In the genomic region with DNA sequence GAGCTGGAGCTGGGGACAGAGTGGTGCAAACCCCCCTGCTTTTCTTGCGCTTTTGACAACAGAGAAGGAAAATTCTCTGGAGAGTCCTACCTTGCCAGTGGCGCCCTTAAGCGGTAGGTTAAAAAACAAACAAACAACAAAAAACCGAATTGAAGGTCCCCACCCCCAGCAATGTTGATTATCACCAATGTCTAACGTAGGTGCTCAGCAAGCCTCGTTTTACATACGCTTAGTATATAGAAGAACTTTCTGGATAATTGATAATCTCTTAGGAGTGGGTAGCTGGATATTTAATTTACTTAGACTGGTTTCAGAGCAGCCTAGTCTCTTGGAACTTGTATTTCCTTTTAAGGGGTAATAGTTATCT, we compare ENCODE assay signal across 8 mouse cellular contexts. TPM values are rescaled to one million over a fixed set of nuclear protein-coding genes. Genes with fewer than 3 reads are reported as not detected.
DNase-seq lines count a peak whose midpoint lies in the region; ATAC-seq and TF ChIP-seq lines count a peak whose summit lies in the region.

No protein-coding gene starts in this region.

- H3K4me2 ChIP-seq in kidney, postnatal 0 days (ENCODE audit: low read length) = peak overlapping the region; percentile 78
- H3K4me2 ChIP-seq in intestine, embryonic 14.5 days (ENCODE audit: low read length) = peak overlapping the region; percentile 76
- H3K4me2 ChIP-seq in myocyte (ENCODE audit: low read depth) = peak overlapping the region; percentile 82

- TF ChIP-seq POLR2A in cortical plate, adult 2 months (IDR thresholded peaks at IDR 0.05; ENCODE audit: extremely low read depth, insufficient read depth, low read length) = no peak
- no peak for TF ChIP-seq POLR2A in myocyte (IDR thresholded peaks at IDR 0.05; ENCODE audit: insufficient read length, low read depth)

- peak overlapping the region; percentile 93 for H3K4me3 ChIP-seq in kidney, postnatal 0 days (replicated peaks; ENCODE audit: low read depth, low read length)
- peak overlapping the region; percentile 88 for H3K4me3 ChIP-seq in cortical plate, adult 2 months (ENCODE audit: insufficient read depth, low read length)
- peak overlapping the region; percentile 86 for H3K4me3 ChIP-seq in intestine, embryonic 14.5 days (ENCODE audit: low read depth, low read length)
- H3K4me3 ChIP-seq in myocyte = peak overlapping the region; percentile 57

- WGBS in kidney, postnatal 0 days = under 1% methylated on average over 7 of the region's 7 CpGs
- WGBS in intestine, embryonic 14.5 days = 1% methylated on average over 7 of the region's 7 CpGs

- peak overlapping the region; percentile 93 for H3K9ac ChIP-seq in kidney, postnatal 0 days (ENCODE audit: low read depth, low read length)
- H3K9ac ChIP-seq in intestine, embryonic 14.5 days (ENCODE audit: low read length) = peak overlapping the region; percentile 96

- 0 out of 2 replicates have a peak, but pooled peaks cover 2% of the 10 kb centered on the region for H3K4me1 ChIP-seq in kidney, postnatal 0 days (replicated peaks; ENCODE audit: insufficient read depth, low read length)
- H3K4me1 ChIP-seq in cortical plate, adult 2 months (ENCODE audit: control insufficient read depth, insufficient read depth, low read length) = no peaks in the 10 kb centered on the region
- H3K4me1 ChIP-seq in intestine, embryonic 14.5 days (replicated peaks; ENCODE audit: control insufficient read depth, insufficient read depth, low read length) = peaks cover 6% of the 10 kb centered on the region; the same call in 1 of the 2 replicates

- peaks cover 27% of the 10 kb centered on the region for H3K79me2 ChIP-seq in myocyte (ENCODE audit: control insufficient read depth, insufficient read depth)

- ATAC-seq in kidney, postnatal 0 days (replicated peaks; ENCODE audit: low FRiP score, low read depth) = no peak
- no peak for ATAC-seq in intestine, embryonic 14.5 days (replicated peaks; ENCODE audit: low FRiP score, low TSS enrichment, low read depth)

- no peaks in the 10 kb centered on the region for H3K27me3 ChIP-seq in kidney, postnatal 0 days (ENCODE audit: insufficient read depth, low read length)
- no peaks in the 10 kb centered on the region for H3K27me3 ChIP-seq in intestine, embryonic 14.5 days (replicated peaks; ENCODE audit: control insufficient read depth, insufficient read depth, low read length)
- H3K27me3 ChIP-seq in myocyte (ENCODE audit: control insufficient read depth, insufficient read depth, insufficient read length) = no peaks in the 10 kb centered on the region

- H3K36me3 ChIP-seq in kidney, postnatal 0 days (ENCODE audit: insufficient read depth, low read length) = no peaks in the 10 kb centered on the region
- H3K36me3 ChIP-seq in intestine, embryonic 14.5 days (ENCODE audit: control insufficient read depth, insufficient read depth, low read length) = no peaks in the 10 kb centered on the region; the same call in 1 of the 2 replicates
- H3K36me3 ChIP-seq in myocyte (ENCODE audit: control insufficient read depth, insufficient read depth) = no peaks in the 10 kb centered on the region

- H3K27ac ChIP-seq in kidney, postnatal 0 days = peak overlapping the region; percentile 98; the same call in 1 of the 2 replicates
- H3K27ac ChIP-seq in cortical plate, adult 2 months (ENCODE audit: insufficient read depth, low read length) = no peak overlapping the region
- no peak overlapping the region for H3K27ac ChIP-seq in intestine, embryonic 14.5 days (ENCODE audit: low read depth)

- H3ac ChIP-seq in myocyte (ENCODE audit: control insufficient read depth, insufficient read length) = peak overlapping the region; percentile 11

- TF ChIP-seq CTCF in kidney, postnatal 0 days (IDR thresholded peaks at IDR 0.05; ENCODE audit: low read depth) = no peak; the same call in 1 of the 2 replicates
- no peak for TF ChIP-seq CTCF in cortical plate, adult 2 months (IDR thresholded peaks at IDR 0.05; ENCODE audit: extremely low read depth, insufficient read depth, low read length)

- DNase-seq in kidney, postnatal 0 days (ENCODE audit: low spot score) = no peak
- DNase-seq in kidney, adult 9 months = no peak
- DNase-seq in intestine, embryonic 14.5 days (ENCODE audit: low spot score) = no peak
- DNase-seq in right cerebral cortex, postnatal 14 days = no peak
- no peak for DNase-seq in spleen, postnatal 10 days (ENCODE audit: low spot score in 2 of 2)
- no peak for DNase-seq in kidney, postnatal 36 days

- no peaks in the 10 kb centered on the region for H3K9me3 ChIP-seq in kidney, postnatal 0 days (replicated peaks; ENCODE audit: low read length)
- no peaks in the 10 kb centered on the region for H3K9me3 ChIP-seq in intestine, embryonic 14.5 days (ENCODE audit: control insufficient read depth, low read length)

TF ChIP-seq in myocyte, 11 proteins besides CTCF, POLR2A, EP300 and RAD21:
- TF ChIP-seq MYOG (IDR thresholded peaks at IDR 0.05; ENCODE audit: control insufficient read depth in 1 of 3, insufficient read depth in 1 of 3, insufficient read length in 2 of 3, low read depth in 2 of 3) = no peak
- TF ChIP-seq USF1 (IDR thresholded peaks at IDR 0.05; ENCODE audit: low read depth) = no peak
- no peak for TF ChIP-seq CEBPB (IDR thresholded peaks at IDR 0.05; ENCODE audit: insufficient read depth, poor library complexity, severe bottlenecking)
- TF ChIP-seq E2F4 (IDR thresholded peaks at IDR 0.05; ENCODE audit: insufficient read depth) = no peak
- no peak for TF ChIP-seq MYOD1 (IDR thresholded peaks at IDR 0.05; ENCODE audit: control insufficient read depth in 1 of 3, insufficient read length in 2 of 3, low read depth in 2 of 3)

RNA-seq across cellular contexts. Expression of a gene that starts 0.7 kb away (rescaled TPM):
- polyA plus RNA-seq in kidney, postnatal 0 days (2015; fragmentation: Nextera tagmentation; extraction: Ambion mirVana) = 14.5 and 14.7 TPM in 2 replicates
- polyA plus RNA-seq in cortical plate, adult 2 months (2012; rRNA removed) = 1.7 and 2.3 TPM in 2 replicates
- polyA plus RNA-seq in intestine, embryonic 14.5 days (2014; fragmentation: Nextera tagmentation; extraction: Ambion mirVana) = 30.7 and 31.5 TPM in 2 replicates
- polyA plus RNA-seq in myocyte (2012; fragmentation: generic; extraction: Trizol) = 3.9 TPM
